ENCODE assay signal across 32 mouse cellular contexts in the genomic region with DNA sequence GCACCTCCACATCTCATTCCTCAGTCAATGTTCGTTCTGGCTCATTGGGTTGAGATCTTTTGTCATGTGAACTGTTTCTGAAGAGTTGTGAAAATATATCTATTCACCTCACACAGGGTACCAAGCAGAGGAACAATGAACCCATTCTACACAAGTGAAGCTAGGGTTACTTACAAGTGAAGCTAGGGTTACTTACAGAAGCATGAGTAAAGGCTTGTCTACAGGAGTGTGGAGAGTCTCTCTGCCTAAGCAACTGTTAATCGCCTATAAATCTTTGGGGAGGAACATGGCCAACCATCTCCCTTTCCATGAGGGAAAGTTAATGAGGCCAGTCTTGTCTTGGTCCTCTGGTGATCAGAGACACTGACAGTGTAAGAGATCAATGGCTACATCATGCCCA.
"Had no signal": no experiment of that assay in that cellular context is flagged by ENCODE, and none has a peak within 500 bp of the region (broad histone marks: within the 10 kb centered on the region; RNA-seq: fewer than 3 reads in every experiment).

No protein-coding gene starts in this region.

- H3K36me3 ChIP-seq: heart, embryonic 10.5 days; heart, embryonic 12.5 days; heart, embryonic 13.5 days; heart, embryonic 15.5 days; hindbrain, embryonic 10.5 days; hindbrain, embryonic 12.5 days; hindbrain, embryonic 13.5 days; hindbrain, embryonic 15.5 days; intestine, embryonic 15.5 days had no signal

- H3K9me3 ChIP-seq: heart, embryonic 10.5 days; heart, embryonic 13.5 days; heart, embryonic 15.5 days; hindbrain, embryonic 10.5 days; hindbrain, embryonic 12.5 days; hindbrain, embryonic 13.5 days; hindbrain, embryonic 15.5 days; intestine, embryonic 15.5 days had no signal

- H3K4me2 ChIP-seq: heart, embryonic 11.5 days; heart, embryonic 12.5 days; heart, embryonic 13.5 days; heart, embryonic 15.5 days; hindbrain, embryonic 12.5 days; hindbrain, embryonic 13.5 days; hindbrain, embryonic 14.5 days; hindbrain, embryonic 15.5 days; intestine, embryonic 15.5 days had no signal

- DNase-seq: heart, adult 18-20 months; heart, adult 2 months; heart, postnatal 10 days; heart, postnatal 14 days; heart, postnatal 36 days; heart, postnatal 4 days; kidney, adult 11 months; kidney, adult 8-10 months; kidney, adult 9 months; kidney, postnatal 10 days; kidney, postnatal 14 days; kidney, postnatal 36 days; layer of hippocampus, adult 9-11 months; layer of hippocampus, postnatal 36 days had no signal

- H3K27me3 ChIP-seq: heart, embryonic 12.5 days; heart, embryonic 13.5 days; heart, embryonic 15.5 days; hindbrain, embryonic 12.5 days; hindbrain, embryonic 13.5 days; hindbrain, embryonic 15.5 days; intestine, embryonic 15.5 days had no signal

- H3K9ac ChIP-seq: heart, embryonic 12.5 days; heart, embryonic 13.5 days; heart, embryonic 15.5 days; hindbrain, embryonic 12.5 days; hindbrain, embryonic 13.5 days; hindbrain, embryonic 14.5 days; hindbrain, embryonic 15.5 days; intestine, embryonic 15.5 days had no signal

- H3K4me1 ChIP-seq: heart, embryonic 10.5 days; heart, embryonic 12.5 days; heart, embryonic 13.5 days; heart, embryonic 15.5 days; hindbrain, embryonic 10.5 days; hindbrain, embryonic 12.5 days; hindbrain, embryonic 13.5 days; hindbrain, embryonic 15.5 days; intestine, embryonic 15.5 days had no signal

- H3K27ac ChIP-seq: heart, adult 2 months; heart, embryonic 10.5 days; heart, embryonic 13.5 days; heart, embryonic 15.5 days; hindbrain, embryonic 10.5 days; hindbrain, embryonic 12.5 days; hindbrain, embryonic 13.5 days; hindbrain, embryonic 14.5 days; hindbrain, embryonic 15.5 days; hindbrain, postnatal 0 days; intestine, embryonic 15.5 days; layer of hippocampus, adult 2 months; left cerebral cortex, adult 2 months had no signal

- ATAC-seq: hindbrain, embryonic 16.5 days; hindbrain, postnatal 0 days; inflammation-experienced regulatory T-cells, adult 6 months; intestine, embryonic 15.5 days; intestine, embryonic 16.5 days; intestine, postnatal 0 days had no signal

- H3K4me3 ChIP-seq: heart, adult 2 months; heart, embryonic 10.5 days; heart, embryonic 12.5 days; heart, embryonic 13.5 days; heart, embryonic 15.5 days; hindbrain, embryonic 10.5 days; hindbrain, embryonic 12.5 days; hindbrain, embryonic 13.5 days; hindbrain, embryonic 15.5 days; intestine, embryonic 15.5 days; layer of hippocampus, adult 2 months; left cerebral cortex, adult 2 months had no signal
